Mouse (Mus musculus) kidney, adult 11 months (tissue): ENCODE data around the gene Slit2.
A peak's percentile ranks its signal among the peaks of the same experiment; 100 is the strongest.

ENCODE experiments used
- DNase-seq: peaks from one replicate; pipeline ENCODE4 v3.0.0; 2022

Slit2 gene

GRCm38 (mm10) chr5:48235270-48235669 lies 252.3 kb downstream of the Slit2 start:
- DNase-seq: no peak

GRCm38 (mm10) chr5:48240751-48241150 lies 257.8 kb downstream of the Slit2 start:
- DNase-seq: peak; percentile 7

GRCm38 (mm10) chr5:48248327-48248726 lies 265.4 kb downstream of the Slit2 start:
- peak; percentile 66 for DNase-seq

- no peak for DNase-seq
Measured at GRCm38 (mm10) chr5:48277561-48277960, 294.6 kb downstream of the Slit2 start.

- DNase-seq: no peak
Measured at GRCm38 (mm10) chr5:48301186-48301585, 318.2 kb downstream of the Slit2 start.

GRCm38 (mm10) chr5:48315057-48315602 lies 332.2 kb downstream of the Slit2 start:
- DNase-seq: no peak

- DNase-seq: no peak
Measured at GRCm38 (mm10) chr5:48320597-48320996, 337.7 kb downstream of the Slit2 start.

- DNase-seq: no peak
Measured at GRCm38 (mm10) chr5:48326221-48326620, 343.3 kb downstream of the Slit2 start.

GRCm38 (mm10) chr5:48327652-48328051 lies 344.7 kb downstream of the Slit2 start, which contains the start of gene 5730480H06Rik:
Gene 5730480H06Rik (plus strand): TSS chr5:48327952.
- DNase-seq: no peak

GRCm38 (mm10) chr5:48329751-48330150 lies 346.8 kb downstream of the Slit2 start:
- DNase-seq: no peak

- DNase-seq: no peak
Measured at GRCm38 (mm10) chr5:48330817-48331216, 347.9 kb downstream of the Slit2 start.

- no peak for DNase-seq
Measured at GRCm38 (mm10) chr5:48331441-48331840, 348.5 kb downstream of the Slit2 start.

- DNase-seq: no peak
Measured at GRCm38 (mm10) chr5:48333407-48333806, 350.5 kb downstream of the Slit2 start.

GRCm38 (mm10) chr5:48333884-48334513 lies 351.1 kb downstream of the Slit2 start:
- peak; percentile 4 for DNase-seq

GRCm38 (mm10) chr5:48340808-48341433 lies 358.0 kb downstream of the Slit2 start:
- no peak for DNase-seq

- no peak for DNase-seq
Measured at GRCm38 (mm10) chr5:48345095-48345982, 362.4 kb downstream of the Slit2 start.

- DNase-seq: no peak
Measured at GRCm38 (mm10) chr5:48345983-48346648, 363.2 kb downstream of the Slit2 start.

GRCm38 (mm10) chr5:48349309-48349708 lies 366.4 kb downstream of the Slit2 start:
- no peak for DNase-seq
